In the genomic region with DNA sequence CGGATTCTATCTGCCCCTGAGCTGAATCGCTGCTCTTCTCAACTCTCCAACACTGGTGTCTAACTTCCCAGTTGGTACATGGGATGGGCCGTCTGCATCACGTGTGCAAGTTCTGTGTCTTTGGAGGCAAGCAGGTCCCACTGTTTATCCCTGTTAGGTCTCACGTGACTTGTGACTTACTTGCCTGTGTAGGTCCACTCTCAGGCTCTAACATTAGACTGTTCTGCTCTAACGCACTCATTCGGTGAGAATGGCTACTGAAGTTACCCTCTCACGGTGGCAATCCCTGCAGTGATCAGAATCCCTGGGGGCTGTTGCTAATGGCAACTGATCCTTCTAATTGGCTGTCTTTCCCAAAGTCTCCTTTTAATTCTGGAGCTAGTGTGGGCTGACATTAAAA, we compare ENCODE assay signal across 23 mouse cellular contexts. TPM values are rescaled to one million over a fixed set of nuclear protein-coding genes. Genes with fewer than 3 reads are reported as not detected.
DNase-seq lines count a peak whose midpoint lies in the region; ATAC-seq and TF ChIP-seq lines count a peak whose summit lies in the region.
"Had no signal": no experiment of that assay in that cellular context is flagged by ENCODE, and none has a peak within 500 bp of the region (broad histone marks: within the 10 kb centered on the region; RNA-seq: fewer than 3 reads in every experiment).

No protein-coding gene starts in this region.

- no peaks in the 10 kb centered on the region for H3K36me3 ChIP-seq in embryonic facial prominence, embryonic 14.5 days (ENCODE audit: control insufficient read depth, insufficient read depth, low read length)
- H3K36me3 ChIP-seq in embryonic facial prominence, embryonic 10.5 days (replicated peaks): no peaks in the 10 kb centered on the region
- no peaks in the 10 kb centered on the region for H3K36me3 ChIP-seq in liver, postnatal 0 days (replicated peaks; ENCODE audit: insufficient read depth, low read length)
- H3K36me3 ChIP-seq in liver, embryonic 12.5 days: no peaks in the 10 kb centered on the region
- H3K36me3 ChIP-seq in thymus, adult 2 months (ENCODE audit: control insufficient read depth, insufficient read depth, low read length): 0 out of 2 replicates have a peak, but pooled peaks cover 3% of the 10 kb centered on the region
- H3K36me3 ChIP-seq in small intestine, adult 2 months (ENCODE audit: control insufficient read depth, insufficient read depth, low read length): no peaks in the 10 kb centered on the region
- H3K36me3 ChIP-seq: embryonic facial prominence, embryonic 15.5 days; G1E; hindbrain, embryonic 12.5 days had no signal

- intact Hi-C loops in left cerebral cortex, postnatal 36 days (cut with DNase I): no loop called here

- no peak for TF ChIP-seq EP300 in liver, postnatal 0 days (IDR thresholded peaks at IDR 0.05; ENCODE audit: low read depth)

- no peaks in the 10 kb centered on the region for H3K27me3 ChIP-seq in embryonic facial prominence, embryonic 14.5 days (replicated peaks; ENCODE audit: control insufficient read depth, insufficient read depth, low read length)
- H3K27me3 ChIP-seq in embryonic facial prominence, embryonic 10.5 days (replicated peaks; ENCODE audit: low read depth, poor library complexity, severe bottlenecking): peaks cover 5% of the 10 kb centered on the region; the same call in 1 of the 2 replicates
- no peaks in the 10 kb centered on the region for H3K27me3 ChIP-seq in liver, postnatal 0 days (ENCODE audit: insufficient read depth, low read length)
- no peaks in the 10 kb centered on the region for H3K27me3 ChIP-seq in liver, embryonic 12.5 days (replicated peaks)
- H3K27me3 ChIP-seq in thymus, adult 2 months (ENCODE audit: control insufficient read depth, insufficient read depth, low read length): no peaks in the 10 kb centered on the region
- H3K27me3 ChIP-seq in small intestine, adult 2 months (ENCODE audit: control insufficient read depth, insufficient read depth, low read length): no peaks in the 10 kb centered on the region
- H3K27me3 ChIP-seq: embryonic facial prominence, embryonic 15.5 days; forebrain, embryonic 13.5 days; hindbrain, embryonic 12.5 days had no signal

- TF ChIP-seq POLR2A in thymus, adult 2 months (IDR thresholded peaks at IDR 0.05; ENCODE audit: control insufficient read depth, extremely low read depth, insufficient read depth, low read length, poor library complexity): no peak
- TF ChIP-seq POLR2A in small intestine, adult 2 months (IDR thresholded peaks at IDR 0.05; ENCODE audit: low read depth, low read length): no peak

- no peak overlapping the region for H3K27ac ChIP-seq in embryonic facial prominence, embryonic 14.5 days (replicated peaks; ENCODE audit: low read depth, low read length)
- H3K27ac ChIP-seq in embryonic facial prominence, embryonic 10.5 days (replicated peaks): no peak overlapping the region
- peak overlapping the region; percentile 29; the same call in 1 of the 2 replicates for H3K27ac ChIP-seq in liver, postnatal 0 days (ENCODE audit: low read depth)
- no peak overlapping the region for H3K27ac ChIP-seq in liver, embryonic 12.5 days
- peak overlapping the region; percentile 97; the same call in 1 of the 2 replicates for H3K27ac ChIP-seq in thymus, adult 2 months (ENCODE audit: control insufficient read depth, insufficient read depth, low read length)
- peak overlapping the region; percentile 26; the same call in 1 of the 2 replicates for H3K27ac ChIP-seq in small intestine, adult 2 months (ENCODE audit: insufficient read depth, low read depth, low read length)
- H3K27ac ChIP-seq: embryonic facial prominence, embryonic 15.5 days; forebrain, embryonic 13.5 days; gastrocnemius, adult 2 months; hindbrain, embryonic 12.5 days had no signal

- no peak for TF ChIP-seq CTCF in liver, postnatal 0 days (IDR thresholded peaks at IDR 0.05; ENCODE audit: low read depth)
- no peak for TF ChIP-seq CTCF in thymus, adult 2 months (IDR thresholded peaks at IDR 0.05; ENCODE audit: borderline replicate concordance, control insufficient read depth, extremely low read depth, insufficient read depth, low read length, poor library complexity)
- no peak for TF ChIP-seq CTCF in small intestine, adult 2 months (IDR thresholded peaks at IDR 0.05; ENCODE audit: extremely low read depth, insufficient read length, insufficient replicate concordance, low read depth, low read length)

- ATAC-seq in embryonic facial prominence, embryonic 14.5 days (ENCODE audit: low read depth): peak; percentile 41; the same call in 1 of the 2 replicates
- no peak for ATAC-seq in liver, postnatal 0 days
- no peak for ATAC-seq in liver, embryonic 12.5 days
- ATAC-seq: forebrain, embryonic 13.5 days; hindbrain, embryonic 16.5 days had no signal

- no peak overlapping the region for H3K4me3 ChIP-seq in embryonic facial prominence, embryonic 14.5 days (ENCODE audit: low read depth, low read length)
- H3K4me3 ChIP-seq in embryonic facial prominence, embryonic 10.5 days: no peak overlapping the region
- H3K4me3 ChIP-seq in liver, postnatal 0 days (ENCODE audit: low read depth, low read length): no peak overlapping the region
- H3K4me3 ChIP-seq in liver, embryonic 12.5 days: no peak overlapping the region
- H3K4me3 ChIP-seq in thymus, adult 2 months (ENCODE audit: control insufficient read depth, insufficient read depth, low read length): no peak overlapping the region
- no peak overlapping the region for H3K4me3 ChIP-seq in small intestine, adult 2 months (ENCODE audit: low read depth, low read length)
- H3K4me3 ChIP-seq: embryonic facial prominence, embryonic 15.5 days; erythroblast, embryonic 14.5 days; forebrain, embryonic 13.5 days; gastrocnemius, adult 2 months; hindbrain, embryonic 12.5 days had no signal

- 65% methylated on average over 8 of the region's 8 CpGs for WGBS in embryonic facial prominence, embryonic 14.5 days
- 64% methylated on average over 8 of the region's 8 CpGs for WGBS in embryonic facial prominence, embryonic 10.5 days
- 57% methylated on average over 8 of the region's 8 CpGs for WGBS in liver, postnatal 0 days (ENCODE audit: insufficient replicate concordance)
- WGBS in liver, embryonic 12.5 days (ENCODE audit: insufficient replicate concordance): 62% methylated on average over 8 of the region's 8 CpGs
- 83% methylated on average over 8 of the region's 8 CpGs for WGBS in thymus, adult 2 months
- 81% methylated on average over 8 of the region's 8 CpGs for WGBS in small intestine, adult 2 months

- H3K9ac ChIP-seq in embryonic facial prominence, embryonic 14.5 days (ENCODE audit: low read depth, low read length): no peak overlapping the region
- H3K9ac ChIP-seq in liver, postnatal 0 days (replicated peaks): no peak overlapping the region
- no peak overlapping the region for H3K9ac ChIP-seq in liver, embryonic 12.5 days
- H3K9ac ChIP-seq: embryonic facial prominence, embryonic 15.5 days; forebrain, embryonic 13.5 days; hindbrain, embryonic 12.5 days had no signal

- H3K9me3 ChIP-seq in embryonic facial prominence, embryonic 14.5 days (ENCODE audit: control insufficient read depth, low read length): no peaks in the 10 kb centered on the region
- H3K9me3 ChIP-seq in embryonic facial prominence, embryonic 10.5 days: no peaks in the 10 kb centered on the region
- H3K9me3 ChIP-seq in liver, postnatal 0 days (ENCODE audit: low read length): no peaks in the 10 kb centered on the region
- H3K9me3 ChIP-seq in liver, embryonic 12.5 days (replicated peaks): no peaks in the 10 kb centered on the region
- H3K9me3 ChIP-seq: embryonic facial prominence, embryonic 15.5 days; forebrain, embryonic 13.5 days; G1E; hindbrain, embryonic 12.5 days had no signal

- H3K4me2 ChIP-seq in embryonic facial prominence, embryonic 14.5 days (ENCODE audit: low read depth, low read length): no peak overlapping the region
- no peak overlapping the region for H3K4me2 ChIP-seq in liver, postnatal 0 days (ENCODE audit: low read depth, low read length)
- no peak overlapping the region for H3K4me2 ChIP-seq in liver, embryonic 12.5 days
- H3K4me2 ChIP-seq: embryonic facial prominence, embryonic 15.5 days; forebrain, embryonic 13.5 days; hindbrain, embryonic 12.5 days had no signal

- no peaks in the 10 kb centered on the region for H3K4me1 ChIP-seq in embryonic facial prominence, embryonic 14.5 days (ENCODE audit: control insufficient read depth, insufficient read depth, low read length)
- H3K4me1 ChIP-seq in embryonic facial prominence, embryonic 10.5 days: peaks cover 16% of the 10 kb centered on the region
- H3K4me1 ChIP-seq in liver, postnatal 0 days (ENCODE audit: insufficient read depth): peaks cover 2% of the 10 kb centered on the region
- peaks cover 40% of the 10 kb centered on the region for H3K4me1 ChIP-seq in liver, embryonic 12.5 days
- H3K4me1 ChIP-seq in thymus, adult 2 months (replicated peaks; ENCODE audit: control insufficient read depth, insufficient read depth, low read length): peaks cover 52% of the 10 kb centered on the region
- H3K4me1 ChIP-seq in small intestine, adult 2 months (ENCODE audit: control insufficient read depth, insufficient read depth, insufficient read length, low read length): no peaks in the 10 kb centered on the region; the same call in 1 of the 2 replicates

- DNase-seq in embryonic facial prominence, embryonic 14.5 days (ENCODE audit: low spot score): no peak
- DNase-seq in embryonic facial prominence, embryonic 10.5 days (ENCODE audit: low spot score): no peak
- DNase-seq in liver, postnatal 0 days: no peak
- no peak for DNase-seq in thymus, adult 2 months
- DNase-seq in thymus, adult 18-20 months: no peak
- no peak for DNase-seq in left cerebral cortex, postnatal 36 days (ENCODE audit: low spot score in 2 of 2)
- DNase-seq: adrenal gland, postnatal 14 days; B cell, adult 2 months; cerebellum, adult 11 months; cerebellum, adult 9-10 months; cerebellum, postnatal 25 days; gastrocnemius, adult 2 months; gastrocnemius, postnatal 25 days; heart, postnatal 10 days; heart, postnatal 4 days had no signal

RNA-seq across cellular contexts. Expression of a gene that starts 9.1 kb away (rescaled TPM):
- 20.1 and 23.5 TPM in 2 replicates for polyA plus RNA-seq in embryonic facial prominence, embryonic 14.5 days (2014; fragmentation: Nextera tagmentation; extraction: Ambion mirVana)
- 6.8 and 7.9 TPM in 2 replicates for polyA plus RNA-seq in embryonic facial prominence, embryonic 10.5 days (2016; fragmentation: Nextera tagmentation; extraction: Ambion mirVana)
- polyA plus RNA-seq in liver, postnatal 0 days (2015; fragmentation: Nextera tagmentation; extraction: Ambion mirVana): 12.3 and 13.7 TPM in 2 replicates
- polyA plus RNA-seq in liver, embryonic 12.5 days (2016; fragmentation: Nextera tagmentation; extraction: Ambion mirVana): 7.6 and 8.7 TPM in 2 replicates
- polyA plus RNA-seq in thymus, adult 2 months (2012; rRNA removed): 29.6 and 32.1 TPM in 2 replicates
- polyA plus RNA-seq in small intestine, adult 2 months (2012; rRNA removed): 1.8 and 3.0 TPM in 2 replicates
- 10 to 100 TPM; 28.3 to 29.5 TPM for total RNA-seq in left cerebral cortex, postnatal 36 days (2021)
- total RNA-seq: G1E had no signal
- polyA plus RNA-seq: G1E had no signal

RNA-seq across cellular contexts. Expression of a gene that starts 41.8 kb away (rescaled TPM):
- 39.7 and 41.3 TPM in 2 replicates for polyA plus RNA-seq in embryonic facial prominence, embryonic 14.5 days (2014; fragmentation: Nextera tagmentation; extraction: Ambion mirVana)
- polyA plus RNA-seq in embryonic facial prominence, embryonic 10.5 days (2016; fragmentation: Nextera tagmentation; extraction: Ambion mirVana): 26.4 and 27.7 TPM in 2 replicates
- polyA plus RNA-seq in liver, postnatal 0 days (2015; fragmentation: Nextera tagmentation; extraction: Ambion mirVana): 20.8 and 23.5 TPM in 2 replicates
- 33.1 and 35.0 TPM in 2 replicates for polyA plus RNA-seq in liver, embryonic 12.5 days (2016; fragmentation: Nextera tagmentation; extraction: Ambion mirVana)
- polyA plus RNA-seq in thymus, adult 2 months (2012; rRNA removed): 43.0 and 43.1 TPM in 2 replicates
- 14.4 and 31.8 TPM in 2 replicates for polyA plus RNA-seq in small intestine, adult 2 months (2012; rRNA removed)
- 10 to 100 TPM; 20.5 to 25.8 TPM for total RNA-seq in left cerebral cortex, postnatal 36 days (2021)

Comparison
In these comparisons a context has a peak if more than half of its experiments do, and no peak if none do; other contexts are left out.
1. H3K27ac ChIP-seq: peak in liver, postnatal 0 days (single experiment), thymus, adult 2 months (single experiment) and small intestine, adult 2 months (single experiment); none in embryonic facial prominence, embryonic 14.5 days (single experiment), embryonic facial prominence, embryonic 10.5 days (single experiment) and liver, embryonic 12.5 days (single experiment).